Mouse (Mus musculus): ENCODE data around the gene Tmem145.
"Not testable (repeated sequence)": the region's sequence is repeated elsewhere in the genome, so short reads cannot be mapped to it uniquely, and the experiment has no call there.

Gene Tmem145

DNA sequence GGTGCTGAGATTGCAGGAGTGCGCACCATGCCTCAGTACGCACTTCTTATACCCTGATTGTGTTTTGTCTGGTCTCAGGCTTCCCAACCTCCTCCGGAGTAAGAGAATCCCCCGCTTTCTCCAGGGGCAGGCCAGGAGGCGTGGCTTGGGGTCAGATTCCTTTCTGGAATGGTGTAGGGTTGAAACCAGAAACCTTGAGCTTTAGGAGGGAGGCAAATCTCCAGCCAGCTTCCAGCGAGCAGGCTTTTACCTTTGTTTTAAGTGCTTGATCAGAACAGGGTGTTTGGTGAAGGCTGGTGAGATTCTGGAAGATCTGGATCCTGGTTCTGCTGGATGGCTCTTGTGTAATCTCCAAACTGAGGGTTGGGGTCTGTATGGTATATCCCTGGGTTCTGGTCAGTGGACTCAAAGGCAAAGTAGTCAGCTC, 16.2 kb downstream of the Tmem145 start:
- DNase-seq (ENCODE audit: low spot score) = peak; percentile 76

DNA sequence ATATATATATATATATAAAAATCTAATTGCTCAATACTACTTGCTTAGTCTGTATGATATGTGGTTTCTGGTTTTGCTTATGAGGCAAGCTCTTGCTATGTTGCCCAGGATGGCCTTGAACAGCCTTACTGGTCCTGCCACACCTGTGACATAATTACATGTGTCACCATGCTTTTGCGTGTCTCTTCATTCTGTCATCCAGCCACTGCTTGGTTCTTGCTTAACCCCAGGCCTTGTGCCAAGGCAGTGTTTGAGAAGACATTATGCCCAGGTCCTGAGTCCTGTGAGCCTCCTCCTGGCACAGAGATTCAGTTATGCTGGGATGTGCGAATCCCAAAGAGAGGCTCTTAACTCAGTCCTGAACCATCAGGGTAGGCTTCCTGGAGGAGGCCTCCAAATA, 17.3 kb downstream of the Tmem145 start:
- DNase-seq (ENCODE audit: low spot score) = no peak

DNA sequence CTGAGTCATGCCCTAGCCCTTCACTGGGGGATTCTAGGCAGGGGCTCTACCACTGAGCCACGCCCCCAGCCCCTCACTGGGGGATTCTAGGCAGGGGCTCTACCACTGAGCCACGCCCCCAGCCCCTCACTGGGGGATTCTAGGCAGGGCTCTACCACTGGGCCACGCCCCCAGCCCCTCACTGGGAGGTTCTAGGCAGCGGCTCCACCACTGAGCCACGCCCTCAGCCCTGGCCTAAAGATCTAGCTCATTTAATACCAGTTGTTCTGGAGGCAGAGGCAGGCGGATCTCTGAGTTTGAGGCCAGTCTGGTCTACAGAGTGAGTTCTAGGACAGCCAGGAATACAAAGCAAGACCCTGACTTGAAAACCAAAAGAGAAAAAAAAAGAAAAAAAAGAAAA, 19.5 kb downstream of the Tmem145 start:
- not testable (repeated sequence) for DNase-seq (ENCODE audit: low spot score)

DNA sequence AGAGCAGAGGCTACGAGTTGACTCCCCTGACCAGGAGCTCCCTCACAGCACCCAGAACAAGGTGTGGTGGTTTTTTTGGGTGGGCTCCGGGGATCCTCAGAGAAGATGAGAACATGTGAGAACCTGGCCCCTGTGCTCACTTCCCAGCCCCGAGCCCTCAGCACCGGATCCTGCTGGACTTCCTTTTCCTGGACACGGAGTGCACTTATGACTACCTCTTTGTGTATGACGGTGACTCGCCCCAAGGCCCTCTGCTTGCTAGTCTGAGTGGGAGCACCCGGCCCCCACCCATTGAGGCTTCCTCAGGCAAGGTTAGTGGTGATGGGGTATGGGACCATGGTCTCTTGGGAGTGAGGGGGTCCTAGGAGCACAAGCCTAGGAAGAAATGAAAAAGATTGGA, 20.3 kb downstream of the Tmem145 start:
- no peak for DNase-seq (ENCODE audit: low spot score)

DNA sequence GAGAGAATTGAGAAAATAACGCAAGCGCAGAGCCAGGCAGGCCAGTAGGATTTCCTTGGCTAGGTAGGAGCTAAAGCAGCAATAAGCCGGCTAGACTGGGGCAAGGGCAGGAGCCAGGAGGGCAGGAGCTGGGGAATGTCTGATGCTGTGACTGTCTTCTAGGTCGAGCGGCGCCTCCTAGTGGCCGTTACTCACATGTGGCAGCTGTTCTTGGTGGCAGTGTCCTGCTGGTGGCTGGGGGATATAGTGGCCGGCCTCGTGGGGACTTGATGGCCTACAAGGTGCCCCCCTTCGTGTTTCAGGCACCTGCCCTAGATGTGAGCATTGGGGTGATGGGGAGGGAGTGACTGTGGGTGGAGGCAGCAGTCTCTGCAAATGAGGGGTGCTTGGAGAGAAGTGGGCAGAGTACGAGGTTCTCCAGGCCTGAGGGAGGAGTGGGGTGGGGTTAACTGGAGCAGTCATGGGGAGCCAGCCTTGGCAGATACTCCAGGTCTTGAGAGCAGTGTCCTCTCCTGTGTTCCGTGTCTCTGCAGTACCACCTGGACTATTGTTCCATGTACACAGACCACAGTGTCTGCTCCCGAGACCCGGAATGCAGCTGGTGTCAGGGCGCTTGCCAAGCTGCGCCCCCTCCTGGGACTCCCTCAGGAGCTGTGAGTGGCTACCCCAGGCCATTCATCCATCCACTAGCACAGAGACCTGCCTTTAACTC, 27.8 kb downstream of the Tmem145 start:
- DNase-seq (ENCODE audit: low spot score) = peak; percentile 83

DNA sequence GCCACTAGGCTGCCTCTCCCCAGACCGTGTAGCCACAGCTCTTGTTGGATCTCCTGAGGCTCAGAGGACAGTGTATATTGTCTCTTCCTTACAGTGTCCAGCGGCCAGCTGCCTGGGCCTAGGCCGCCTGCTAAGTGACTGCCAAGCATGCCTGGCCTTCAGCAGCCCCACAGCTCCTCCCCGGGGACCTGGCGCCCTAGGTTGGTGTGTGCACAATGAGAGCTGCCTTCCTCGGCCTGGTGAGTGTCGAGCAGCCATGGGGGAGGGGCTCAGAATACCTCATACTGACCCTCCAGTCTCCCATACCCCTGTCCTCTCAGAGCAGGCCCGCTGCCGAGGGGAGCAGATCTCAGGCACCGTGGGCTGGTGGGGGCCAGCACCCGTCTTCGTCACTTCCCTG, 28.6 kb downstream of the Tmem145 start:
- no peak for DNase-seq (ENCODE audit: low spot score)

DNA sequence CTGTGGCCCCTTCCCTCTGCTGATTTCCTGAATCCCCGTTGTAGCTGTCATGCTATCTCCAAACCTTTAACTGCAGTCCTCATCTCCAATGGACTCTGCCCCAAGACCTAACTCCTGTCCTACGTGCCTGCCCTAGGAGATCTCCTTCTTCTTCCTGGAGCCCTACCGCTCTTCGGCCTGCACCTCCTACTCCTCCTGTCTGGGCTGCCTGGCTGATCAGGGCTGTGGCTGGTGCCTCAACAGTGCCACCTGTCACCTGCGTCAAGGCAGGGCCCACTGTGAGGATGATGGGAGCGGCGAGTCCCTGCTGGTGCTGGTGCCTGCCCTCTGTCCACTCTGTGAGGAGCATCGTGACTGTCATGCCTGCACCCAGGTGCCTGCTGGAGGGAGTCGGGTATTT, 33.4 kb downstream of the Tmem145 start:
- no peak for DNase-seq (ENCODE audit: low spot score)

DNA sequence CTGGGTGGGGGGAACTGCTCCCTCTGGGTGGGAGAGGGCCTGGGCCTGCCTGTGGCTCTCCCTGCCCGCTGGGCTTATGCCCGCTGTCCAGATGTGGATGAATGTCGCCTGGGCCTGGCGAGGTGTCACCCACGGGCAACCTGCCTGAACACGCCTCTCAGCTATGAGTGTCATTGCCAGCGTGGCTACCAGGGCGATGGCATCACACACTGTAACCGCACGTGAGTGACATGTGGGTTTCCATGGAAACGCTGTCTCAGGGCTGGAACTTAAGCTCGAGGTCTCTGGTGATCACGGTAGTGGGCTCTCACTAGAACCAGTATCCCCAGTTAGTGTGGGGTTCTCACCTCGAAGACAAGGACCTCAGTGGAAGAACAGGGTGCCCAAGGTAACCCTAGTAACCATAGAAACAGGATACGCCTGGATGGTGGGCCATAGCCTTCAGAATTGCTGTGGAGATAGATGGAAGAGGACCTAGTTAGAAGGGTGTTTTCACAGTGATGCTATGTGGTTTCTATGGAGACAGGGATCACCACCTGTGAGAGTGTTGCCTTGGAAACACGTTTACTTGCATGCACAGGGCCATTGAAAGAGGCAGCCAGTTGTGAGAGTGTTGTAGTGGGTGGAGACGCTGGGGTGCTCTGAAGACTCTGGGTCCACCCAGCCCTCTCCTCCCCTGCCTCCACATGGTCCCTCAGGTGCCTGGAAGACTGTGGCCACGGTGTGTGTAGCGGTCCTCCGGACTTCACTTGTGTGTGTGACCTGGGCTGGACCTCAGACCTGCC, 35.3 kb downstream of the Tmem145 start:
- no peak for DNase-seq (ENCODE audit: low spot score)

DNA sequence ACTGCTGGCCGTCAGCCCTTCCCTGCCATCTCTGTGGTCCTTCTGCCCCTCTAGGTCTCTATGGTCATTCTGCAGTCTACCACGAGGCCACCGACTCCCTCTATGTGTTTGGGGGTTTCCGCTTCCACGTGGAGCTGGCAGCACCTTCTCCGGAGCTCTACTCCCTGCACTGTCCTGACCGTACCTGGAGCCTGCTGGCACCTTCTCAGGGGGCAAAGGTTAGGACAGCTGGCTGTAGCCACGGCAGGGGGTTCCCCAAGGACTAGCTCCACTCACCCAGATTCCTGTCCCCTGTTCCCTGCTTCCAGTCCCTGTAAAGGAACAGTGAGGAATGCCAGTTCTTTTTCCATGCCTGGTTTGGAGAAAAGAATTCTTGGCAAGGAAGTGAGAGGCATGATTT, 43.0 kb downstream of the Tmem145 start:
- no peak for DNase-seq (ENCODE audit: low spot score)

DNA sequence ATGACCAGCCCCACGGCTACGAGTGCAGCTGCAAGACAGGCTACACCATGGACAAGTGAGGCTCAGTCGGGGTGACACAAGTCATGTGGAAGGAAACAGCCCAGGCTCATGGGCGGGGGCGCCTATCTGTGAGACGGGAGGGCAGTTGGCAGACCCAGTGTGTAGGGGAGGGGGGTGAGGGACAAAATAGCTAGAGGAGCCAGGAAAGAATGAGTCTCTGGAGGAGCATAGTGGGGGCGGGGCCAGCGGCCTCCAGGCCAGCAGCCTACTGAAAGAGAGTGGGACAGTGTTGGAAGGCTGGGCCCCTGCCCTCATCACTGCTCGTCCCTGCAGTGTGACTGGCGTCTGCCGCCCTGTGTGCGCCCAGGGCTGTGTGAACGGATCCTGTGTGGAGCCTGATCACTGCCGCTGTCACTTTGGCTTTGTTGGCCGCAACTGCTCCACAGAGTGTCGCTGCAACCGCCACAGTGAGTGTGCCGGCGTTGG, 52.9 kb downstream of the Tmem145 start:
- no peak for DNase-seq (ENCODE audit: low spot score)

DNA sequence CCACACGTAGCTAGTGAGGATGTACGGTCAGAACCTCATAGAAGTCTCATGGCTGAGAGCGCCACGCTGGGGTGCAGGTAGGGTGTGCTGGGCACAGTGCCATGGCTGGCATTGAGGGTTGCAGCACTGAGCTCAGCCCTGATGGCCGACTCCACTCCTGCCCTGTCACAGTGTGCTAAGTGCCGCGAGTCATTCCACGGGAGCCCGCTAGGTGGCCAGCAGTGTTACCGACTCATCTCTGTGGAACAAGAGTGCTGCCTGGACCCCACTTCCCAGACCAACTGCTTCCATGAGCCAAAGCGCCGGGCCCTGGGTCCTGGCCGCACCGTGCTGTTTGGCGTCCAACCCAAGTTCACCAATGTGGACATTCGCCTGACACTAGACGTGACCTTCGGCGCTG, 57.2 kb downstream of the Tmem145 start:
- no peak for DNase-seq (ENCODE audit: low spot score)

DNA sequence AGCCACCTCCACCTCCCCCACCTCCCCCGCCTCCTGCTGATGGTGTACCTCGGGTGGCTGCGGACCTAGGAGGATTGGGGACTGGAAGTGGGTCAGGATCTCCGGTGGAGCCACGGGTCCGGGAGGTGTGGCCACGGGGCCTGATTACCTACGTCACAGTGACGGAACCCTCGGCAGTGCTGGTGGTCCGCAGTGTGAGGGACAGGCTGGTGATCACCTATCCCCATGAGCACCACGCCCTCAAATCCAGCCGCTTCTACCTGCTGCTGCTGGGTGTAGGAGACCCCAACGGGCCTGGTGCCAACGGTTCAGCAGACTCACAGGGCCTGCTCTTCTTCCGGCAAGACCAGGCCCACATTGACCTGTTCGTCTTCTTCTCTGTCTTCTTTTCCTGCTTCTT, 57.7 kb downstream of the Tmem145 start:
- no peak for DNase-seq (ENCODE audit: low spot score)
